Mouse (Mus musculus): ENCODE data around the gene Tnnc2.

GRCm38 (mm10) chr2:164815348-164815747 is 35.6 kb upstream of the Tnnc2 start:
- TF ChIP-seq CTCF (conservative IDR thresholded peaks at IDR 0.05; ENCODE audit: low read length), result no peak
- no peak for TF ChIP-seq NANOG (IDR thresholded peaks at IDR 0.05; ENCODE audit: borderline replicate concordance, low read length)
- TF ChIP-seq POU5F1 (IDR thresholded peaks at IDR 0.05; ENCODE audit: borderline replicate concordance, low read length), result no peak
